Mouse (Mus musculus): Measurements from ENCODE around the gene Orai1.

The Orai1 gene

DNA sequence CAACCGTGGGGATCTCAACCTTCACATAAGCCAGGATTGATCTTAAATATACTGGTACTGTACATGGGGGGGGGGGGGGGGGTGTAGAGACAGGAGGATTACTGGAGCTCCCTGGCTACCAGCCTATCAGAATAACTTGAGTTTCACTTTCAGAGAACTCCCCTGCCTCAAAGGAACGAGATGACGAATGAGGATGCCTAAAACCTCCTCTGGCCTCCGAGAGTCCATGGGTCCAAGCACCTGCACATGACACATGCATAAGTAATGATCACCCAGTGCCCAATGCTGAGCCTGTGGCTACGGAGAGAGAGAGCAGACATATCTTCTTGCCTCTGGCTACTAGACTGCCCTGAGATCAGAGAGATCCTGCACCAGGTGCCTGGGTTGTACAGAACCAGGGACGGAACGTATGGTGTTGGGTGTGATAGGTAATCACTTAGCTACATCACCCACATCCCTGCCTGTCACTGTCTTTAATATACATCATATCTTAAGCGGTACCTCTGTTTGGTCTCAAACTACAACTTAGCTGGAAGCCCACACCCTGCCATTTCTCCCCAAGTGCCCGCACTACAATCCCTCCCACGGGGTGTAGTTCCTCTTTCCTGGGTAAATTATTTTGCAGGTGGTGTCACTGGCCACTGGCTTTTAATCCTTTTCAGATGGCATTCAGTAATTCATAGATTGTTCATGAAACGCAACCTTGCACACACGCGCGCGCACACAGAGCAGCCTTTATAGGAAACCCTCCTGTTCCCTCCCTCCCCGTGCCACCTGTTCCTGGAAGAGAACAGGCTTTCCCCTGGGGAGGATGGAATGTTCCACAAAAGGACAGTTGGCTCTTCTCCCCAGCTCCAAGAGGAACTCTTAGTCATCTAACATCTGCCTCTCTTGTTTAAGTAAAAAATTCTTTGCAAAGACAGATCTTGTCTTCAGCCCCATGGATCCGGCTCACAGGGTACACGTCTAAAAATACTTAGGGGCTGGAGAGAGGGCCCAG is 17.4 kb upstream of the Orai1 start:
- no peak for DNase-seq

- DNase-seq, result no peak
Measured at GRCm38 (mm10) chr5:123000901-123001300, 14.0 kb upstream of the Orai1 start.

DNA sequence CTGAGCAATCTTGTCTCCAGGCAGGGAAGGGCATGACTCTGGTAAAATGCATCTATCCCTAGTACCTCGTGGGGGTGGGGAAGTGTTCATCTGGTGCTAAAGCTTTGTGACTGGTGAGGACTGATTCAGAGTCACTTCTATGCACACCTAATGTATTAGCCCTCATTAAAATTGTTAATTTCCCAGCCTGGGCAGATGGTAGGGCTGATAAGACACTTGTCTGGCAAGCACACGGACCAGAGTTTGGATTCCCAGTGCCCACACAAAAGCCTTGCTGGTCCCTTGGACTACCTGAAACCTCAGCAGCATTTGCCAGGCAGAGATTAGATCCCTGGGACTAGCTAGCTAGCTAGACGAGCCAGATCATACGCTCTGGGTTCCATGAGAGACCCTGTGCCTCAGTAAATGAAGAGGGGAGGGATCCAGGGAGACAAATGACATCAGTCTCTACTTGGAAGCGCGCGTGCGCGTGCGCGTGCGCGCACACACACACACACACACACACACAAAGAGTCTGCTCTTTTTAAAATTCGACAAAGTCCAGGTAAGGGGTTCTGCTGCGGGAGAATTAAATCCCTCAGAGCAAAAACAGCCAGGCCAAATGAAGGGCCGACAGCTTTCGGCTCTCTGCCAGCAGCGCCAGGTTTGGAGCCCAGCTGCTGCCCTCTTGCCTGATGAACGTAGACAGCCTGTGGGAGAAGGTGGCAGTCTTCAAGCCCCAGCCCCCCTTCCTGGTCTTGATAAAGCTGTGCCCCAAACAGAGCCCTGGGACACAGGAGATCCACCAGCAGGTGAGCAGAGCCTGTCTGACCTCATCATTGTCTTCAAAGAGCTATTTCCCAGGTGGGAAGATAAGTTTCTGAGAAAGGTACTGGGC is 8.9 kb upstream of the Orai1 start:
- no peak for DNase-seq

- DNase-seq, result no peak
Measured at GRCm38 (mm10) chr5:123008877-123009493, 5.9 kb upstream of the Orai1 start.

GRCm38 (mm10) chr5:123009873-123010272 is 5.0 kb upstream of the Orai1 start:
- DNase-seq, result no peak

- no peak for DNase-seq
Measured at GRCm38 (mm10) chr5:123010806-123011205, 4.1 kb upstream of the Orai1 start.

- DNase-seq, result no peak
Measured at GRCm38 (mm10) chr5:123011705-123012104, 3.2 kb upstream of the Orai1 start.

GRCm38 (mm10) chr5:123013599-123014315 is 1.1 kb upstream of the Orai1 start:
- DNase-seq, result peak; percentile 75 to 76

DNA sequence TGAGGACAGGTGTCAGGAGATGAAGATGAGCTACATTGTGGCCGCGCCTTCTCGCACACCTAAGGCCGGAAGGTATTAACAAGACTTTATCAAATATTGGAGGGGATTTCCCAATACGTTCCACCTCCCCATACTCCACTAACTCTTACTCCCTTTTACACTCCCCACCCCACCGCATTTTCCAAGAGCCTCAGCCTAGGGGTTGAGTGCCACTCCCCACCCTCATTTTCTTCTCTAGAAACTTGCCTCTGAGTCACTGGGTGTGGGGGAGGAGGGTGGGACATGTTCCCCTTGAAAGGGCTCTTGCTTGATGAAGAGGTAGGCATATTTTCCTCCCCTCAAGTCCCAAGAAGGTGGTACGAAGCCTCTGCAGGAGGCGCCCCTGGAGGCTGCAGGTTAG is 1.0 kb downstream of the Orai1 start:
- DNase-seq, result no peak

- peak; percentile 42 to 58 for DNase-seq
Measured at GRCm38 (mm10) chr5:123017504-123017903, 2.6 kb downstream of the Orai1 start.

DNA sequence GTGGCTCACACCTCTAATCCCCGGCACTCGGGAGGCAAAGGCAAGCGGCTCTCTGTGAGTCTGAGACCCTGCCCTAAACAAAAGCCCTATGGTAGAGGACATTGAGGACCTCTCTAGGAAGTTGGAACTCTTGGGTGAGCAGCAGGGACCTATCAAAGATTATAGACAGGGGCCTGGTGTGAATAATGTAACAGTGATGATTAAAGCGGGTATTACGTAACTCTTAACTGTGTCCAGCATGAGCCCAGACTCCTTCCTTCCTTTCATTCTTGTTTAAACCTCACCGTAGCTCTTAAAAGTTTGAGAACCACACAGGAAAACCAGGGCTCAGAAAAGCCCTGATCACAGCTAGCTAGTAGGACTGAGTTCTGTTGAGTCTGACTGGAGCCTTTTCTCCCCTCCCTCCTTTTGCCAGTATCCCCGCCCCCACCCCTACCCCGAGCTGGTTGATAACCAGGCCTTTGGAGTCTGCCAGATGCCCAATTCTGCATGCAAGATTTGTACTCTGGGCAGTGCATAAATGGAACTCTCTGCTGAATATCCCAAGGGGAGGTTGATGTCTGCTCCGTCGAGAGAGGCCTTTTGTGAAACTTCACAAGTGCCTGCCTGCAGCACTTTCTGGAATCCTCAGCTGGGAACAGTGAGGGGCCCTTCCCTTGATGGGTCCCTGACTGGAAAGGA is 4.6 kb downstream of the Orai1 start:
- DNase-seq, result no peak

DNA sequence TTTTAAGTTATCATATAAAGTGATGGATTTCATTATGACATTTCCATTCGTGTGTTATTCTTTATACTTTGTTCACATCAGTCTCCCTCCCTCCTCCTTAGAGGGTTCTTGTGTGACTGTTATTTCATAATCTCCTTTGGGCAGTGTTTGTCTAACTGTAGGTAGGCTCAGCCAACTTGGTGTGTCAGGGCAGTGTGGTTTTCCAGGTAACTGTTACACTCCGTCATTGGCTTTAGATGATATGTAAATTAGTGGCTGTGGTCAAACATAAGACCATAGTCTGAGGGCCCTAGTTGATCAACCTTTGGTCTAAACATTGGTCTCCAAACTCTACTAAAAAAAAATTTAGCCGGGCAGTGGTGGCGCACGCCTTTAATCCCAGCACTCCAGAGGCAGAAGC is 5.6 kb downstream of the Orai1 start:
- no peak for DNase-seq

DNA sequence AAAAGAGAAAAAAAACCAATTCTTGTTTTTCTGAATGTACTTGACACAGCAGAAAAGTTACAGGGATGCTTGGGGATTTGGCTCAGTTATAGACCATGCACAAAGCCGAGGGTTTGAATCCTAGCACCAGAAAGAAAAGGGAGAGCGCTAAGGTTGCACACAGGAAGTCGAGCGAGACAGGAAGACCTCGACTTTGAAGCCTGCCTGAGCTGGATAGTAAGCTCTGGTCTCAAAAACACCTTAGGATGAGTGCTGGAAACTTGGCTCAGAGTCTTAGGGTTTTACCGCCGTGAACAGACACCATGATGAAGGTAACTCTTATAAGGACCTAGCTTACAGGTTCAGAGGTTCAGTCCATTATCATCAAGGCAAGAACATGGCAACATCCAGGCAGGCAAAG is 6.6 kb downstream of the Orai1 start:
- no peak for DNase-seq

- DNase-seq, result peak in 1 of 2 experiments; percentile 60
Measured at GRCm38 (mm10) chr5:123023049-123023448, 8.2 kb downstream of the Orai1 start.

DNA sequence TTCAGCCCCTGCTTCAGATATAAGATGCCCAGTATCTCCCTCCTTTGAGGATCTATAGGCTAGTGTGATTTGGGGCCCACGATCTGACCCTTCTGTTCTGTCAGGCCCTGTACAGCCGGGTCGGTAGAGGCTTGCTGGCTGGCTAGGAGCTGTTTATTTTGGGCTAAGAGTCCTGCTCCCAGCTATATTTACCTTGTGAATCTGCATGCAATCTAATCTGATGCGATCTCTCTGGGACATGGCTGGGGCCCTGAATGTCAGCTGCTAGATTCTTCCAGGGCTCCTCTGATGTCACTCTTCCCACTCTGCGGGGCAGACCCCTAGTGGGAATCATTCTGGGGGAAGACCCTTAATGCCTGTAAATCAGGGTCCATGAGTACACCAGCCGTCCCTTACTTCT is 9.4 kb downstream of the Orai1 start:
- DNase-seq, result no peak

DNA sequence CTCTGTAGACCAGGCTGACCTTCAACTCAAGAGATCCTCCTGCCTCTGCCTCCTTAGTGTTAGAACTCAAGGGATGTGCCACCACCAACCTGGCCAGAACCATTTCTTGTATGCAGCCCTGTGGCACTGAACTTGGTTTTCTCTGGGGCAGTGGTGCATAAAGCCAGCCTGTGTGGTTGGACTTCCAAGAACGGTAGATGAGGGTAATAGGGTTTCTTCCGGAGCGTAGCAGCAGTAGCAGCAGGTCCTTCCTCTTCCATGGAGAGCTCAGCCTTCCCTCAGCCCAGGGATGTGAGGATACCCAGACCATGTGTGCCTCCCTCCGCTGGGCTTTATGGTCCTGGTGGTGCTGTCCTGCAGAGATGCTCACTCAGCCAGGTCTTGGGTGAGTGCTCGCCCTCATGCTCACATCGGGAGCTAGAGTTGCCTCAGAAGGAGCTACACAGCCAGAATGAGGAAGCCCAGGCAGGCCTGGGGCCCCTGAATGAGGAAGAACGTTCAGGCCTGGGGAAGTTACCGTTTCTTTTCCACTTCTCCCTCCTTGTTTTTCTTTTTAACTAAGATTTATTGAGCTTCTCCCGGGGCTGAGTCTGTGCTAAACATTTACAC is 10.2 kb downstream of the Orai1 start:
- DNase-seq, result peak in 1 of 2 experiments; percentile 57

GRCm38 (mm10) chr5:123026414-123026813 is 11.5 kb downstream of the Orai1 start:
- peak; percentile 64 to 72 for DNase-seq

GRCm38 (mm10) chr5:123027436-123027835 is 12.6 kb downstream of the Orai1 start:
- peak; percentile 46 to 83 for DNase-seq

DNA sequence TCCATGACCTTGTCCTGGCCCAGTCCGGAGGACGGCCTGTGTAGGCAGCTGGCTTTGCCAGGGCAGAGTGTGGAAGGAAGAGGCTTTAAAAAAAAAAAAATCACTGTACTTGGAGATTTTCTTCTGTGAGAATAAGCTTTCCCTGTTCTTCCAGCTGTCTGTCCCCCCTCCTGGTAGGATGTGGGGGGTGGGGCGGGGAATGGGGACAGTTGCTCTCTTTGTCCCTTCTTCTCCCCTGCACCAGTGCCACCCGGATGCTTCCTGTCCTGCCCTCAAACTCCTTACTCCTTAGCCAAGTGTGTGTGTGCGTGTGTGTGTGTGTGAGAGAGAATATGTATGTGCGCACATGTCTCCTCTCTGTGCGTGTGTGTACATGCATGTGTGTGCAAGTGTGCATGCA is 14.9 kb downstream of the Orai1 start:
- DNase-seq, result no peak

DNA sequence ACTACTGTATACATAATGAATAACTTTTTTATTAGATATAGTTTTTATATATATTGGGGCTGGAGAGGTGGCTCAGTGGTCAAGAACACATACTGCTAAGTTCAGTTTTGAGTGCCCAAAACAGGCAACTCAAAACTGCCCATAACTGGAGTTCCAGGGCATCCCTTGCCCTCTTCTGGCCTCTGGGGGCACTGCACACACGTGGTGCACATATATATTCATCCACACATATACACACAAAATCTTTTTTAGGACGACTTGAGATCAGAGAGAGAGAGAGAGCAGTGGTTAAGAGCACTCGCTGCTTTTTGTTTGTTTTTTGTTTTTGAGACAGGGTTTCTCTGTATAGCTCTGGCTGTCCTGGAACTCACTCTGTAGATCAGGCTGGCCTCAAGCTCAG is 16.4 kb downstream of the Orai1 start:
- no peak for DNase-seq

GRCm38 (mm10) chr5:123033646-123034160 is 18.8 kb downstream of the Orai1 start:
- peak in 1 of 2 experiments; percentile 39 for DNase-seq
